Mouse (Mus musculus): Measurements from ENCODE around the gene Mrpl21. TPM values are rescaled to one million over a fixed set of nuclear protein-coding genes. Genes with fewer than 3 reads are reported as not detected.
A peak's percentile ranks its signal among the peaks of the same experiment; 100 is the strongest.

The Mrpl21 gene
- total and polyA plus RNA-seq, 2 experiments = 41.1 to 46.8 TPM

- TF ChIP-seq POLR2A (IDR thresholded peaks at IDR 0.05; ENCODE audit: extremely low read depth, insufficient read depth, low read length) = no peak
- no peak for TF ChIP-seq CTCF (IDR thresholded peaks at IDR 0.05; ENCODE audit: low read depth, low read length)
- no peak overlapping the region for H3K4me3 ChIP-seq (ENCODE audit: insufficient read depth, low read depth, low read length)
- WGBS = 79% methylated on average over 4 of the region's 4 CpGs
- H3K79me2 ChIP-seq (ENCODE audit: control insufficient read depth, insufficient read depth, low read length) = no peaks in the 10 kb centered on the region
- DNase-seq (ENCODE audit: extremely low read depth, low read depth, low spot score) = no peak
- H3K4me1 ChIP-seq (ENCODE audit: control insufficient read depth, insufficient read depth, low read length) = no peaks in the 10 kb centered on the region
- H3K36me3 ChIP-seq (ENCODE audit: control insufficient read depth, insufficient read depth, low read length) = no peaks in the 10 kb centered on the region
- H3K27me3 ChIP-seq (ENCODE audit: control insufficient read depth, insufficient read depth, low read length) = no peaks in the 10 kb centered on the region
- no peak overlapping the region for H3K27ac ChIP-seq (replicated peaks; ENCODE audit: insufficient read depth, low read depth, low read length)
- H3K9ac ChIP-seq (ENCODE audit: low read depth, low read length) = no peak overlapping the region
Observed at GRCm38 (mm10) chr19:3304017-3304416, 21.3 kb downstream of the Mrpl21 start.

DNA sequence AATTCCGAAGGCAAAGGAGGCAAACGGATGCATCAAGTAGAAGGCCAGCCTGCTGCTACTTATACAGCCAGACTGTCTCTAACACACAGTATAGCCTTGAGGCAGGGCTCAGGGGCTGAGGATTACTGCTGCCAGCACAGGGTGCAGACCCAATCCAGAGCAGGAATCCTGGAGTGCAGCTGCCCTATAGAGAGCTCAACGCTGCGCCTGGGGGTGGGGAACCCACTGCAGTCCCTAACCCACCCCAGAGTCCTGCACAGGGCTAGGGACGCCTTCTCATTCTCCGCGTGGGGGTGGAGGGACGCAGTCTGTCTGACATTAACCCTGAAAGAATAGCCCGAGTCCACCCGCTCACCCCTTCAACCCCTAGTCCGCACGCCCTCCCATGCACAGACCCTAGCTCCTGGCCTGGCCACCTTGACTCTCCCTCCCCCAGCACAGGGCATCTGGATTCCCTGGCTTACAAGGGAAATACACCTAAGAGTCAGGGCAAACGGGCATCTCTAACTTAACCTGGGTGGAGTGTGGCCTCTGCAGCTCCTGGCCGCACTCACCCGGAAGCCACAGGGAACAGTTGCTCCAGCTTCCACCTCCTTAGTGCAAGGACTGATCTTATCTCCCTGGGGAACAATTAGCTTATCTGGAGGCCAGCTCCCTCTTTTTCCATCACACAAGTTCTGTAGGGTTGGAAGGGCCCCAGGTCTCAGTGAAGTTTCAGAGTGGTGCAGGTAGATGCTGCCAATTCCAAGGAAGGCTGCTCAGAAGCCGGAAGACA lies 24.7 kb downstream of the Mrpl21 start:
- TF ChIP-seq CTCF (IDR thresholded peaks at IDR 0.05; ENCODE audit: low read depth, low read length) = no peak
- no peak for TF ChIP-seq POLR2A (IDR thresholded peaks at IDR 0.05; ENCODE audit: extremely low read depth, insufficient read depth, low read length)
- Histone ChIP-seq H3K36me3 (ENCODE audit: control insufficient read depth, insufficient read depth, low read length) (no peaks in the 10 kb centered on the region), H3K27me3 (ENCODE audit: control insufficient read depth, insufficient read depth, low read length) (no peaks in the 10 kb centered on the region), H3K9ac (ENCODE audit: low read depth, low read length) (no peak overlapping the region), H3K79me2 (ENCODE audit: control insufficient read depth, insufficient read depth, low read length) (no peaks in the 10 kb centered on the region), H3K4me3 (ENCODE audit: insufficient read depth, low read depth, low read length) (no peak overlapping the region), H3K27ac (replicated peaks; ENCODE audit: insufficient read depth, low read depth, low read length) (no peak overlapping the region), H3K4me1 (ENCODE audit: control insufficient read depth, insufficient read depth, low read length) (no peaks in the 10 kb centered on the region)
- DNase-seq (ENCODE audit: extremely low read depth, low read depth, low spot score) = no peak
- 76% methylated on average over 16 of the region's 16 CpGs for WGBS

DNA sequence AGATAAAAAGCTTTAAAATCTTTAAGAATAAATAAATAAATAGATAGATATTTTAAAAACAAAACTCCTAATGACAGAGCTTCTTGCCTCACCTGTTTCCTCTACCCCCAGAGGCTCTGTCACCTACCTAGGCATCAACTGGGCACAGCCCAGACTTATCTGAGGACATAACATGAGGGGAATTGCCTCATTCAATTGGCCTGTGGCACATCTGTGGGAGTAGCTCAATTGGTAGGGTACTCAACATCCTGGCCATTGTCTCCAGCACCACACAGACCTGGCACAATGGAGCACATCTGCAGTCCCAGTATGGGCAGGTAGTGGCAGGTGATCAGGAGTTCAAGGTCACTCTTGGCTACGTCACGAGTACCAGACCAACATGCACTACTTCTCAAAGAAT lies 36.6 kb downstream of the Mrpl21 start:
- H3K27me3 ChIP-seq (ENCODE audit: control insufficient read depth, insufficient read depth, low read length) = no peaks in the 10 kb centered on the region
- no peak overlapping the region for H3K9ac ChIP-seq (ENCODE audit: low read depth, low read length)
- 29% methylated on average over 2 of the region's 2 CpGs for WGBS
- peak overlapping the region; percentile 82 for H3K27ac ChIP-seq (replicated peaks; ENCODE audit: insufficient read depth, low read depth, low read length)
- no peak for TF ChIP-seq POLR2A (IDR thresholded peaks at IDR 0.05; ENCODE audit: extremely low read depth, insufficient read depth, low read length)
- no peak for TF ChIP-seq CTCF (IDR thresholded peaks at IDR 0.05; ENCODE audit: low read depth, low read length)
- peaks cover 21% of the 10 kb centered on the region for H3K4me1 ChIP-seq (ENCODE audit: control insufficient read depth, insufficient read depth, low read length)
- no peak overlapping the region for H3K4me3 ChIP-seq (ENCODE audit: insufficient read depth, low read depth, low read length)
- H3K79me2 ChIP-seq (ENCODE audit: control insufficient read depth, insufficient read depth, low read length) = no peaks in the 10 kb centered on the region
- no peaks in the 10 kb centered on the region for H3K36me3 ChIP-seq (ENCODE audit: control insufficient read depth, insufficient read depth, low read length)
- peak; percentile 78 for DNase-seq (ENCODE audit: extremely low read depth, low read depth, low spot score)

- H3K4me1 ChIP-seq (ENCODE audit: control insufficient read depth, insufficient read depth, low read length) = peaks cover 21% of the 10 kb centered on the region
- no peaks in the 10 kb centered on the region for H3K36me3 ChIP-seq (ENCODE audit: control insufficient read depth, insufficient read depth, low read length)
- no peaks in the 10 kb centered on the region for H3K27me3 ChIP-seq (ENCODE audit: control insufficient read depth, insufficient read depth, low read length)
- H3K79me2 ChIP-seq (ENCODE audit: control insufficient read depth, insufficient read depth, low read length) = no peaks in the 10 kb centered on the region
- 26% methylated on average over 7 of the region's 7 CpGs for WGBS
- peak overlapping the region; percentile 26 for H3K9ac ChIP-seq (ENCODE audit: low read depth, low read length)
- TF ChIP-seq POLR2A (IDR thresholded peaks at IDR 0.05; ENCODE audit: extremely low read depth, insufficient read depth, low read length) (no peak), CTCF (IDR thresholded peaks at IDR 0.05; ENCODE audit: low read depth, low read length) (no peak)
- peak overlapping the region; percentile 82 for H3K27ac ChIP-seq (replicated peaks; ENCODE audit: insufficient read depth, low read depth, low read length)
- no peak overlapping the region for H3K4me3 ChIP-seq (ENCODE audit: insufficient read depth, low read depth, low read length)
- DNase-seq (ENCODE audit: extremely low read depth, low read depth, low spot score) = peak; percentile 98
Observed at GRCm38 (mm10) chr19:3320086-3320485, 37.4 kb downstream of the Mrpl21 start.

DNA sequence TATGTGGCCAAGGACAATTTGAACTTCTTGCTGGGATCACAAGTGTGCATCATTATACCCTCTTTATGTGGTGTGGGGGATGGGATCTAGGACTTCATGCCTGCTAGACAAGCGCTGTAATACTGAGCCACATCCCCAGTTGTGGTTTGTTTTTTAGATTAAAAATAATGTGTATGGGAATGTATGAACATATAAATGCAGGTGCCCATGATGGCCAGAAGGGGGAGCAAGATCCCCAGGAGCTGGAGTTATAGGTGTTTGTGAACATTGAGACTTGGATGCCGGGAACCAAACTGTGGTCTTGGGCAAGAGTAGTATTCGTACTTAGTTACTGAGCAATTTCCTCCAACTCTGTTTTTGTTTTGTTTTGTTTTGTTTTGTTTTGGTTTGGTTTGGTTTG lies 38.1 kb downstream of the Mrpl21 start:
- TF ChIP-seq CTCF (IDR thresholded peaks at IDR 0.05; ENCODE audit: low read depth, low read length) (peak; percentile 53; the same call in 1 of the 2 replicates), POLR2A (IDR thresholded peaks at IDR 0.05; ENCODE audit: extremely low read depth, insufficient read depth, low read length) (no peak)
- Histone ChIP-seq H3K4me3 (ENCODE audit: insufficient read depth, low read depth, low read length) (no peak overlapping the region), H3K4me1 (ENCODE audit: control insufficient read depth, insufficient read depth, low read length) (peaks cover 21% of the 10 kb centered on the region), H3K27ac (replicated peaks; ENCODE audit: insufficient read depth, low read depth, low read length) (peak overlapping the region; percentile 93), H3K79me2 (ENCODE audit: control insufficient read depth, insufficient read depth, low read length) (no peaks in the 10 kb centered on the region), H3K36me3 (ENCODE audit: control insufficient read depth, insufficient read depth, low read length) (no peaks in the 10 kb centered on the region), H3K9ac (ENCODE audit: low read depth, low read length) (no peak overlapping the region), H3K27me3 (ENCODE audit: control insufficient read depth, insufficient read depth, low read length) (no peaks in the 10 kb centered on the region)
- peak; percentile 62 for DNase-seq (ENCODE audit: extremely low read depth, low read depth, low spot score)
- 42% methylated on average over 3 of the region's 3 CpGs for WGBS

GRCm38 (mm10) chr19:3321617-3322016 lies 38.9 kb downstream of the Mrpl21 start:
- peak overlapping the region; percentile 16 for H3K9ac ChIP-seq (ENCODE audit: low read depth, low read length)
- WGBS = 4% methylated on average over 11 of the region's 11 CpGs
- peak overlapping the region; percentile 88 for H3K4me3 ChIP-seq (ENCODE audit: insufficient read depth, low read depth, low read length)
- TF ChIP-seq CTCF (IDR thresholded peaks at IDR 0.05; ENCODE audit: low read depth, low read length) = no peak
- TF ChIP-seq POLR2A (IDR thresholded peaks at IDR 0.05; ENCODE audit: extremely low read depth, insufficient read depth, low read length) = 0 out of 2 replicates have a peak, but pooled peaks have one; percentile 7
- H3K27me3 ChIP-seq (ENCODE audit: control insufficient read depth, insufficient read depth, low read length) = no peaks in the 10 kb centered on the region
- H3K36me3 ChIP-seq (ENCODE audit: control insufficient read depth, insufficient read depth, low read length) = no peaks in the 10 kb centered on the region
- H3K4me1 ChIP-seq (ENCODE audit: control insufficient read depth, insufficient read depth, low read length) = peaks cover 21% of the 10 kb centered on the region
- peak; percentile 49 for DNase-seq (ENCODE audit: extremely low read depth, low read depth, low spot score)
- H3K27ac ChIP-seq (replicated peaks; ENCODE audit: insufficient read depth, low read depth, low read length) = peak overlapping the region; percentile 93
- no peaks in the 10 kb centered on the region for H3K79me2 ChIP-seq (ENCODE audit: control insufficient read depth, insufficient read depth, low read length)
